Mouse (Mus musculus) embryonic stem cell, embryonic (primary cell): Measurements from ENCODE around the gene Mapk1.

ENCODE experiments used
- CTCF ChIA-PET, 4 experiments: fragments of 300-600 bp in 2 of 4; fragments of 350-600 bp in 2 of 4; sonication (Branson Sonifier 250); formaldehyde crosslinking; loops; one replicate each; lab custom pipeline; 2022; ENCODE audit warnings: inconsistent platforms in 2 of 4; lab: Charles Lee
- POLR2A ChIA-PET, 4 experiments: fragments of 300-600 bp in 2 of 4; fragments of 350-600 bp in 2 of 4; sonication (Branson Sonifier 250); formaldehyde crosslinking; loops; one replicate each; lab custom pipeline; 2022; ENCODE audit warnings: antibody characterized with exemption in 4 of 4, inconsistent platforms in 1 of 4; lab: Charles Lee

Gene Mapk1

DNA sequence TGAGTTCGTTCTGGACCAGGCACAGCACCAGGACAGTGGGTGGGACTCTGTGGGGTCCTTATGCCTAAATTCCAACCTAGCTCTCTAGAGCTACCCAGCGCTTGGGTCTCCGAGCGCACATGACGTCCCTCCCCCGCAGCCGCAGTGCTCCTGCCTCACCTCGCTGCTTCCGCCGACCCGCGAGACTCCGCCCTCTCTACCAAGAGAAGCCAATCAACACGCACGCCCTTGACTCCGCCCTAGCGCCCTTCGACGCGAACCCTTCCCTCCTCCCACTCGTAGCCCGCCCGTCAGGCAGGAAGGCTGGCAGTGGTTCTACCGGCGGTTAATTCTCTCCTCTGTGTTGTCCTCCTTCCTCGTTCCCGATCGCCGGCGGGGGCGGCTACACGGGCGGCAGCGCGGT, at the start of gene Mapk1:
Gene Mapk1 (plus strand): TSS at position 252 of the 403 bp plus-strand sequence.
- POLR2A ChIA-PET = interaction anchor here in 3 of 4 experiments (0.5 to 2.3 kb wide), 64 partner anchors 8 to 770 kb away, joined by 3 to 31 read pairs (median 4); partner anchors contain the start of genes Ppm1f (in 2 of the 3), Aifm3 (in 1 of the 3), Lztr1 (in 1 of the 3) and P2rx6 (in 1 of the 3)
- CTCF ChIA-PET = interaction anchor here in 1 of 4 experiments (0.7 kb wide), 1 partner anchor 423 kb away, joined by 4 read pairs; no protein-coding TSS in a partner anchor

- ChIA-PET CTCF (no interaction called here), POLR2A (interaction anchor here in 1 of 4 experiments (1.7 kb wide), 1 partner anchor 43 kb away, joined by 3 read pairs; no protein-coding TSS in a partner anchor)
Observed at GRCm38 (mm10) chr16:16939543-16939942, 43.6 kb upstream of the Mapk1 start.

GRCm38 (mm10) chr16:16941078-16941477, 42.1 kb upstream of the Mapk1 start:
- ChIA-PET CTCF (interaction anchor here in 1 of 4 experiments (1.4 kb wide), 1 partner anchor 21 kb away, joined by 3 read pairs; no protein-coding TSS in a partner anchor), POLR2A (interaction anchor here in 2 of 4 experiments (1.3 to 1.7 kb wide), 6 partner anchors 8 to 41 kb away, joined by 3 to 7 read pairs (median 4); no protein-coding TSS in a partner anchor)

DNA sequence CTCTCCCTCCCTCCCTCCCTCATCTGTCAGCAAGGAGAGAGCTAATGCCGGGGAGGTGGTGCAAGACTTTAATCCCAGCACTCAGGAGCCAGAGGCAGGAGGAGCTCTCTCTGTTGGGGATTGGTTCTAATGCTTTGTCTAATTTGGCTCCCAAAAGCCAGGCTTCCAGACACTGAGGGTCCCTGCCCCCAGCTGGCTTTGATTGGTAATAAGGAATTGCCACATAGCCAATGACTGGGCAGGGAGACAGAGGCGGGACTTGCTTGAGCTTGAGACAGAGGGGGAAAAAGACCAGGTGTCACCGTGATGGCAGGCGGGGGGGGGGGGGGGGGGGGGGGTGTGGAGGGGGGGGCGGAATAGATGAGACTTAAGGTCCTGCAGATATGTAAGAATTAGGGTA, 24.6 kb upstream of the Mapk1 start:
- CTCF ChIA-PET = interaction anchor here in 2 of 4 experiments (0.6 to 1.4 kb wide), 5 partner anchors 12 to 789 kb away, joined by 3 to 9 read pairs (median 4); no protein-coding TSS in a partner anchor
- POLR2A ChIA-PET = interaction anchor here in 3 of 4 experiments (0.6 to 5.7 kb wide), 40 partner anchors 8 to 746 kb away, joined by 3 to 31 read pairs (median 4); partner anchors contain the start of genes Mapk1 (in 3 of the 3), Ppm1f (in 2 of the 3), Igll1 (in 1 of the 3) and Ypel1 (in 1 of the 3)

GRCm38 (mm10) chr16:16959907-16960306, 23.3 kb upstream of the Mapk1 start:
- POLR2A ChIA-PET = interaction anchor here in 3 of 4 experiments (0.6 to 5.7 kb wide), 16 partner anchors 10 to 115 kb away, joined by 3 to 31 read pairs (median 4); partner anchors contain the start of gene Mapk1 (in 2 of the 3)
- CTCF ChIA-PET = interaction anchor here in 1 of 4 experiments (1.9 kb wide), 1 partner anchor 48 kb away, joined by 6 read pairs; no protein-coding TSS in a partner anchor

DNA sequence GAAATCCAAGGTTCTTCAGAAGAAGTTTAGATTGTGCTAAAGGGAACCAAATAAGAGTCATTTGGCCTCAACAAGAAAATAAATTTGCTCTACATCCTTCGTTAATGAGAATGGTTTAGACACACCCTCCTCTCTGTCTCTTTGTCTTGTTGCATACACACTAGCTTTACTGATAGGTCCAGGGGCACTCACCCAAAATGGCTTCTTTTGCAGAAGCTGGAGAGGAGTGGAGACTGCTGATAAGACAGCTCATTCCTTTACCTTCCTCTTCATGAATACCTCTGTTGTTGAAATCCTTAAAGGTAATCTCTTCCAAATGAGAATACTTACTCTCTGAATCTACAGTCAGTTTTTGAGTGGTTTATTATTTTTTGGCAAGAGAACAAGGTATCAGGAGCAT, 18.0 kb upstream of the Mapk1 start:
- CTCF ChIA-PET = interaction anchor here in 2 of 4 experiments (0.6 to 1.1 kb wide), 3 partner anchors 9 to 43 kb away, joined by 3 to 8 read pairs (median 5); no protein-coding TSS in a partner anchor
- POLR2A ChIA-PET = interaction anchor here in 2 of 4 experiments (1.2 to 2.2 kb wide), 4 partner anchors 11 to 29 kb away, joined by 3 to 5 read pairs (median 4); no protein-coding TSS in a partner anchor

DNA sequence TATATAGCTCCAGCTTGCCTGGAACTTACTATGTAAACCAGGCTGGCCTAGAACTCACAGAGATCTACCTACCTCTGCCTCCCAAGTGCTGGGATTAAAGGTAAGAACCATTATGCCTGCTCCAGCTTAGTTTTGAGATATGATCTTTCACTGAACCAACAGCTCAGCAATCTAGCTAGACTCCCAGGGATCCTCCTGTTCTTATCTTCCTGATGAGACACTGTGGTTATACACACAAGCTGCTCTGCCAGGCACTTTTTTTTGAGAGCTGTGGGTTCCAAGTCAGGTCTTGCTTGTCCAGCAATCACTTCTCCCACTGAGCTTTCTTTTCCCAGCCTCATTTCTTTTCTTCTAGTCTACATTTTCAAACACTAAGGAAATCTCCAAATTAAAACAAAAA, 16.9 kb upstream of the Mapk1 start:
- ChIA-PET CTCF (no interaction called here), POLR2A (interaction anchor here in 3 of 4 experiments (0.6 to 2.0 kb wide), 9 partner anchors 13 to 69 kb away, joined by 3 to 10 read pairs (median 4); partner anchors contain the start of genes Mapk1 (in 2 of the 3) and Ppm1f (in 1 of the 3))

GRCm38 (mm10) chr16:16978061-16978460, 5.1 kb upstream of the Mapk1 start:
- POLR2A ChIA-PET = interaction anchor here in 1 of 4 experiments (1.3 kb wide), 1 partner anchor 47 kb away, joined by 4 read pairs; no protein-coding TSS in a partner anchor
- CTCF ChIA-PET = no interaction called here

GRCm38 (mm10) chr16:16978765-16979164, 4.4 kb upstream of the Mapk1 start:
- ChIA-PET CTCF (interaction anchor here in 1 of 4 experiments (0.5 kb wide), 1 partner anchor 30 kb away, joined by 3 read pairs; no protein-coding TSS in a partner anchor), POLR2A (interaction anchor here in 1 of 4 experiments (1.2 to 1.4 kb wide), 3 partner anchors 12 to 47 kb away, joined by 4 to 6 read pairs (median 4); no protein-coding TSS in a partner anchor)

GRCm38 (mm10) chr16:16982636-16983035, 546 bp upstream of the Mapk1 start:
- POLR2A ChIA-PET = interaction anchor here in 3 of 4 experiments (0.5 to 2.3 kb wide), 71 partner anchors 9 to 770 kb away, joined by 3 to 31 read pairs (median 4); partner anchors contain the start of genes Ppm1f (in 2 of the 3), Aifm3 (in 1 of the 3), Lztr1 (in 1 of the 3) and P2rx6 (in 1 of the 3)
- CTCF ChIA-PET = interaction anchor here in 1 of 4 experiments (0.7 kb wide), 1 partner anchor 422 kb away, joined by 4 read pairs; no protein-coding TSS in a partner anchor

DNA sequence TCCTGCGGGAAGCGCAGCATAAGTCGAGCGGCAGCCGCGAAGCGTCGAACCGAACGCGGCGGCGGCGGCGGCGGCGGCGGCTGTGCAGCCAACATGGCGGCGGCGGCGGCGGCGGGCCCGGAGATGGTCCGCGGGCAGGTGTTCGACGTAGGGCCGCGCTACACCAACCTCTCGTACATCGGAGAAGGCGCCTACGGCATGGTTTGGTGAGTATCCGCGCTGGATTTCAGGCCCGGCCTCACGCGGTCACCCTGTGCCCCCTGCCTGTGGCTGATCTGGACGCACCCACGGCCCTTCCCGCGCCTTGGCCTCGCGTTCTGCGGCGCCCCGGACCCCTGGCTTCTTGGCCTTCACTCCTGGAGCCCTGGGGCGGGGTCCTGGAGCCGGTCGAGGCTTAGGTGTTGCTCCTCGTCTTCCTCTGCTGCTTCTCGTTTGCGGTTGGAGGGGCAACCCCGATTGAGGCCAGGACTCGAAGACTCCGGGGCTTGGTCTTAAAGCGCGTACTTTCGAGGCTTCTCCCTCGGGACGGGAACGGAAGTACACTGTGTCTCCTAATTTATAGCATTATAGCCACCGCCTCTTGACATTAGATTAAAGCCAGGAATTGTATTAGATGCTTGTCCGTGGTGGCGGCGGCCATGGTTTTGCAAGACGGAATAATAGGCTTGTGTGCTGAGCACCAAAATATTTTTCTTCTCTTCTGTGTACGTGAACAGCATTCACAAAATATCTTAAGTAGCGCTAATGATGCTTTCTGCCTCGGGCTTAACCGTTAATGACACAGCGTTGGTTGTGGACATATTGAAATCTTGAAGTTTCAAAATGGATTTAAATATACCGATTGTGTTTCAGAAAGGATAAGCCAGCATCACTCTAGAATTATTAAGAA, 596 bp downstream of the Mapk1 start:
- POLR2A ChIA-PET = interaction anchor here in 3 of 4 experiments (0.5 to 2.3 kb wide), 26 partner anchors 8 to 578 kb away, joined by 3 to 31 read pairs (median 6); partner anchors contain the start of genes P2rx6 (in 1 of the 3), Ppm1f (in 1 of the 3) and Sdf2l1 (in 1 of the 3)

GRCm38 (mm10) chr16:16984423-16984941, 1.3 kb downstream of the Mapk1 start:
- ChIA-PET CTCF (no interaction called here), POLR2A (interaction anchor here in 1 of 4 experiments (0.7 kb wide), 1 partner anchor 133 kb away, joined by 3 read pairs; no protein-coding TSS in a partner anchor)

More for the DNA sequence above, 596 bp downstream of the Mapk1 start:
- CTCF ChIA-PET = no interaction called here

DNA sequence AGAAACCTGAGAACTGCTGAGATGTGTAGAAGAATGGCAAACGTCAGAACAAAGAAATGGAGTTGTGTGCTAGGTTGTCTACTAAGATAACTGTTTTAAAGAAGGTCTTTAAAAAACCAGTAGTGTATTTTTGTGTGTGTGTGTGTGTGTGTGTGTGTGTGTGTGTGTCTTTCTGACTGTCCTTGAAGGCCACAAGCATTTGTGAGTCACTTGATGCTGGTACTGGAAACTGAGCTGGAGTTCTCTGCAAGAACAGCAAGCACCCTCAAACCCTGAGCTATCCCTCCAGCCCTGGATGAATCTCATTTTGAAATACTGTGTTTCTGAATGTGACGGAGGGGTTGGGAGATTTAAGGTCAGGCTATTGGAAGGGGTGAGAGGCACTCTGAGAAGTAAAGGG, 4.1 kb downstream of the Mapk1 start:
- ChIA-PET POLR2A (interaction anchor here (0.6 to 4.9 kb wide), 17 partner anchors 10 to 116 kb away, joined by 3 to 44 read pairs (median 5); partner anchors contain the start of genes Top3b (in 1 of the 4) and Vpreb1 (in 1 of the 4)), CTCF (interaction anchor here in 3 of 4 experiments (0.5 to 1.0 kb wide), 8 partner anchors 14 to 1888 kb away, joined by 3 to 6 read pairs (median 3); no protein-coding TSS in a partner anchor)

GRCm38 (mm10) chr16:16988842-16989241, 5.7 kb downstream of the Mapk1 start:
- POLR2A ChIA-PET = interaction anchor here in 2 of 4 experiments (0.8 to 4.9 kb wide), 21 partner anchors 8 to 125 kb away, joined by 3 to 44 read pairs (median 4); partner anchors contain the start of genes Igll1 (in 1 of the 2), Top3b (in 1 of the 2), Vpreb1 (in 1 of the 2) and Ypel1 (in 1 of the 2)
- CTCF ChIA-PET = interaction anchor here in 2 of 4 experiments (1.4 to 1.5 kb wide), 3 partner anchors 8 to 92 kb away, joined by 3 read pairs; partner anchors contain the start of gene Ppm1f (in 1 of the 2)

- ChIA-PET POLR2A (interaction anchor here in 2 of 4 experiments (0.7 to 4.9 kb wide), 5 partner anchors 9 to 126 kb away, joined by 3 to 44 read pairs (median 4); partner anchors contain the start of gene Igll1 (in 1 of the 2)), CTCF (no interaction called here)
Observed at GRCm38 (mm10) chr16:16990021-16990420, 6.8 kb downstream of the Mapk1 start.

GRCm38 (mm10) chr16:16994426-16995052, 11.4 kb downstream of the Mapk1 start:
- POLR2A ChIA-PET = interaction anchor here in 3 of 4 experiments (0.7 to 4.6 kb wide), 13 partner anchors 8 to 876 kb away, joined by 3 to 27 read pairs (median 5); partner anchors contain the start of gene Mapk1 (in 2 of the 3)

More at GRCm38 (mm10) chr16:16994426-16995052, 11.4 kb downstream of the Mapk1 start:
- CTCF ChIA-PET = interaction anchor here in 3 of 4 experiments (0.6 to 0.8 kb wide), 4 partner anchors 14 to 556 kb away, joined by 3 to 6 read pairs (median 3); no protein-coding TSS in a partner anchor
